Mouse (Mus musculus): ENCODE data around the gene Plb1. TPM values are rescaled to one million over a fixed set of nuclear protein-coding genes. Genes with fewer than 3 reads are reported as not detected.

The Plb1 gene
- polyA plus RNA-seq, 2 experiments from 2014 or later: not detected

DNA sequence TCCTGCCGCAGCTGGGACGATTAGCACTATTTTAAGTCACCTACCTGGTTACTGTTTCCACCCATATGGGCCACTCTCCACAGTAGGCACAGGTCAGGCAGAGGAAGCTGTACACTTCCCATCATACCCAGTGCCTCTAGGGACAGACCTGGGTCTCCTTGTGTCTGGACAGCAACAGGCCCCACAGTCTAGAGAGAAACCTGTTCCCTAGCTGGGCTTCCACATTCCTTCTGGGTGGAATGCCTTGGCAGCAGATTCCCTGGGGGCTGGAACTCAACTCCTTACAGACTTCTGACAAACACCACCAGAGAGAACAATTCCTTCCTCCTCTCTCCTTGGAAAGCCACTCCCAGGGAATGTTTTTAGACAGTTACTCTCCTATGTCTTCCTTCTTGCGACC lies 165.2 kb downstream of the Plb1 start:
- no peak for ATAC-seq

- ATAC-seq: no peak
Observed at GRCm38 (mm10) chr5:32400926-32401325, 168.4 kb downstream of the Plb1 start.

GRCm38 (mm10) chr5:32403082-32403953 lies 170.8 kb downstream of the Plb1 start:
- no peak for ATAC-seq

DNA sequence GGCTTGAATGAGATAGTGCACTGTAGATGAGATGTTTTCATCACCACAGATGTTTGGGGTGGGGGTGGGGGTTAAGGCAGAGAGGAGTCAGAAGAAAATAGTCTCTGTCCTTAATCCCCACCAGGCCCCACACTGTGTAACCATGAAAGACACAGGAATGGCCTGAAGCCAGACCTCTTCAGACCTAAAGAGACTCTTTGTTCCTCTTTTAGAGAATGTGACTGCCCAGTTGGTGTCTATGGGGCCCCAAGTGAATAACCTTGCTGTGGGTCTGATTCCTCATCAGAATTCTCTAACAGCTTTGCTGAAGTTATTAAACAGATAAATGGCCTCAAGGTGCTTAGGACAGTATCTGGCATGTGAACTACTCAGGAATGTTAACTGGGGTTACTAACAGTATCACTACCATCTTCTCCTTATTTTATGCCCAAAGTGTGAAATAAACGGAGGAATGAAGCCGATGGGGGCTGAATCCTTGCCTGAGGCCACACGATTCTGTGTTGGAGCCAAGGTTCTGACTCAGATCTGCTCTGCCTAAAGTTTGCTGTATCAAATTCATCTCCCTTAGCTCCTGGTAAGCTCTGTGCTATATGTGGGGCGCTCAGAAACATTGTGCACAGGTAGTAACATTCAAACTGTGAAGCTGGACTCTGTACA lies 172.8 kb downstream of the Plb1 start:
- no peak for ATAC-seq

DNA sequence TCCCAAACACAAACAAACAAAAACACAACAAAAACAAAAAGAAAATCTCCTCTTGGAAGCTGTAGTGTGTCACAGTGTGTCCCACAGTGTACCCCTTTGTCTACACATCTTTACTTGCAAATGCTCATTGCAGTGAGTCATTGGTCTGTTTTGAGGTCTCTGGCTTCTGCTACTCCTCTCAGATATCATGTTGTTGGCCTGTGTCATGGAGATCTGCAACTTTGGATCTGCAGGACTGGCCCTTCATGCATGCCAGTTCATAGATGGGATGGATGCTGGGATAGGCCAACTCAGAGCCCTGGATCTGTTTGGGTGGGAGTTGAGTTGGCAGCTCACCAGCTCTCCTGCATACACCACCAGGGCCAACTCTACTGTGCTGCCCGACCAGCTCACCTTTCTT lies 176.3 kb downstream of the Plb1 start:
- no peak for ATAC-seq

- ATAC-seq: no peak
Observed at GRCm38 (mm10) chr5:32409747-32410146, 177.2 kb downstream of the Plb1 start.

DNA sequence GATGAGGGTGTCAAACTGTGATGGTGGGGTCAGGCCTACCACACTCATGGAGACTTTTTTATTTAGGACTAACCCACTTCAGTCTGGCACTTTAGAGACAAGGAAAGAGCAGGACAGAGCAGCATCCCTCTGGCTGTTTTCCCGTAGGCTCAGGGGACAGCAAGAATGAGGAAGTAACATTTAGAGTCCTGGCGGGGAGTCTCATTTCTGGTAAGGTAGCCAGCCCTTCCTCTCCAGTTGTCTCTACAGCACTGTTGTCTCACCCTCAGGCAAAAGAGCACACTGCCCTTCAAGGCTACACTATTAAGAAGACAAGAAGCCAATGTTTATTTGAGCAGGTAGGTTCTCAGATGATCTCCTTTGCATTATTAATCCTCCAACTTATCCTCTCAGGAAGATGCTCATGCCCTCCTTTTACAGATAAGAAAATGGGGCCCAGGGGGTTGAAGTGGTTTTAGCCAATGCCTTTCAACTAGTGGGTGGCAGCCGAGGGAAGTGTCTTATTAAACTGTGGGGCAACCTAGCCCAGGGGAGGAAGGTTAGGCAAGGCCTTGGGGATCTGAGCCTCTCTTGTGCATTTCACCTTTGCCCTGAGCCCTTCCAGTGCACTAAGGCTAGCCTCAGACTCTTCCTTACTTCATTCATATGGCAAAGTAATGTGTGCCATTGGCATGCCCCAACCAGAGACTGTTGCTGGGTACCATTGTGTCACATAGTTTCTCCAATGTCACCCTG lies 178.6 kb downstream of the Plb1 start:
- ATAC-seq: no peak

GRCm38 (mm10) chr5:32412186-32412950 lies 179.9 kb downstream of the Plb1 start:
- no peak for ATAC-seq

GRCm38 (mm10) chr5:32413083-32413482 lies 180.6 kb downstream of the Plb1 start:
- no peak for ATAC-seq

DNA sequence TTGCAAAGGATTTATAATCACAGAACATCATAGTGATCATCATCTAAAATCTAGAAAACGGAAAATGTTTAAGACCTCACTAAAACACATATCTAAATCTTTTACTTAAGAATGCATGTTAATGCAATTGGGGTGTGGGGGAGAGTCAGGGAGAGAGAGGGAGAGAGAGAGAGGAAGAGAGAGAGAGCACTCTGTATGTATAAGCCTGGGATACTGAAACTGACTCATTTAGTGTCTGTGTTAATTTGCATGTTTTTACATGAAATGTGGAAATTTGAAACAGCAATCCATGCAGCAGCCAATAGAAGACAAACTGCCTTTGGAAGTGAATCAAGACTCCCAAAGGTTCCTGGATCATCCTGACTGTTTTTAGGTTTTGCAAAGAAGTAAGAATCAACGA lies 181.1 kb downstream of the Plb1 start:
- no peak for ATAC-seq

DNA sequence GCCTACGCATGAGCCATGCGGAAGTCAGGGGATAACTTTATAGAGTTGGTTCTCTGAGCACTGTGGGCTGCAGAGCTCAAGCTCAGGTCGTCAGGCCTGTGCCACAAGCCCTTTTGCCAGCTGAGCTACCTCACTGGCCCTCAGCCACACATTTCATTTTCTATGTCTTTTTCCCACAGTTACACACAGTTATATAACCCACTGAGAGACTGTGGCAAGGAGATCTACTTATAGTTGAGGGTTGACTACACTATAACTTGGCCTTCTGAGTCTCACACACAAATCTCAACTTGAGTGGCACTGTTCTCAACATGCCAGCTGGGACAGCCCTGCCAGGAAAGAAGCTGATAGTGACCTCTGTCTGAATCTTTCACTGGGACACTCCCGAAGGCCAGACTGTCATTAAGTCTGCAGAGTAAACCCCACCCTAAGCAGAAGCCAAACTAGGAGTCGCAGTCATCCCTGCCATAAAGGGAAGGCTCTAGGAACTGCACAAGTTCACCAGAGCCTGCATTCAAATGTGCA lies 182.0 kb downstream of the Plb1 start:
- ATAC-seq: no peak

- ATAC-seq: no peak
Observed at GRCm38 (mm10) chr5:32415554-32415953, 183.0 kb downstream of the Plb1 start.

Other genes starting within 250 kb of the Plb1 start
- gene Fosl2, start 96.9 kb upstream of the Plb1 start, polyA plus RNA-seq (2017; shearing (Covaris generic)): 1 to 10 TPM; 1.5 to 1.9 TPM
- 100 to 1,000 TPM in 1 of 2 experiments, 10 to 100 TPM in 1; 71.3 to 138 TPM for gene Ppp1cb, start 226.1 kb downstream of the Plb1 start, polyA plus RNA-seq (2017; shearing (Covaris generic))